Mouse (Mus musculus) right cerebral cortex, postnatal 25 days (tissue): ENCODE results near the gene Olfr456.
"Not testable (repeated sequence)": the region's sequence is repeated elsewhere in the genome, so short reads cannot be mapped to it uniquely, and the experiment has no call there.

Source experiments
- DNase-seq: peaks from one replicate; pipeline ENCODE4 v3.0.0; 2022

The Olfr456 gene

GRCm38 (mm10) chr6:42487114-42487513 lies at the start of gene Olfr456:
Gene Olfr456 (minus strand): TSS chr6:42487214.
- DNase-seq, result no peak

GRCm38 (mm10) chr6:42513461-42513860 lies 26.4 kb upstream of the Olfr456 start:
- no peak for DNase-seq

GRCm38 (mm10) chr6:42509311-42509710 lies 22.3 kb upstream of the Olfr456 start:
- DNase-seq, result no peak

GRCm38 (mm10) chr6:42503478-42503877 lies 16.5 kb upstream of the Olfr456 start:
- DNase-seq, result no peak

GRCm38 (mm10) chr6:42489731-42490130 lies 2.7 kb upstream of the Olfr456 start:
- DNase-seq, result no peak

- no peak for DNase-seq
Measured at GRCm38 (mm10) chr6:42484633-42485032, 2.4 kb downstream of the Olfr456 start.

GRCm38 (mm10) chr6:42476235-42476634 lies 10.8 kb downstream of the Olfr456 start, which contains the start of gene Olfr457:
Gene Olfr457 (minus strand): TSS chr6:42476335.
- DNase-seq, result no peak

GRCm38 (mm10) chr6:42471298-42471697 lies 15.7 kb downstream of the Olfr456 start:
- DNase-seq, result not testable (repeated sequence)

- DNase-seq, result no peak
Measured at GRCm38 (mm10) chr6:42470542-42470941, 16.5 kb downstream of the Olfr456 start.

- no peak for DNase-seq
Measured at GRCm38 (mm10) chr6:42465096-42465495, 21.9 kb downstream of the Olfr456 start, which contains the start of gene Olfr458. Gene Olfr458 (minus strand): TSS chr6:42465196.

GRCm38 (mm10) chr6:42447381-42447780 lies 39.6 kb downstream of the Olfr456 start:
- DNase-seq, result no peak

- no peak for DNase-seq
Measured at GRCm38 (mm10) chr6:42444491-42444890, 42.5 kb downstream of the Olfr456 start.

GRCm38 (mm10) chr6:42441395-42441794 lies 45.6 kb downstream of the Olfr456 start:
- no peak for DNase-seq
